Mouse (Mus musculus): ENCODE data around the gene Gjb2.
"Not testable (repeated sequence)": the region's sequence is repeated elsewhere in the genome, so short reads cannot be mapped to it uniquely, and the experiment has no call there.

Gene Gjb2

GRCm38 (mm10) chr14:57069906-57070305 lies 34.6 kb downstream of the Gjb2 start:
- not testable (repeated sequence) for DNase-seq (ENCODE audit: low read depth, low spot score)

GRCm38 (mm10) chr14:57066053-57066452 lies 38.4 kb downstream of the Gjb2 start:
- DNase-seq (ENCODE audit: low read depth, low spot score): no peak

- not testable (repeated sequence) for DNase-seq (ENCODE audit: low read depth, low spot score)
Measured at GRCm38 (mm10) chr14:57060052-57060451, 44.5 kb downstream of the Gjb2 start.

- no peak for DNase-seq (ENCODE audit: low read depth, low spot score)
Measured at GRCm38 (mm10) chr14:57057563-57058321, 46.8 kb downstream of the Gjb2 start, which contains the start of gene Gja3. Gene Gja3, minus strand, starts transcription at chr14:57058100.

GRCm38 (mm10) chr14:57057204-57057562 lies 47.3 kb downstream of the Gjb2 start:
- DNase-seq (ENCODE audit: low read depth, low spot score): no peak

- DNase-seq (ENCODE audit: low read depth, low spot score): no peak
Measured at GRCm38 (mm10) chr14:57052713-57053112, 51.8 kb downstream of the Gjb2 start.

All from WW6 (cell line).